Mouse (Mus musculus): Measurements from ENCODE around the gene Btnl2. TPM values are rescaled to one million over a fixed set of nuclear protein-coding genes. Genes with fewer than 3 reads are reported as not detected.

Btnl2 gene
- total and polyA plus RNA-seq, 3 experiments, result 1.1 to 4.8 (median 2.0) TPM

DNA sequence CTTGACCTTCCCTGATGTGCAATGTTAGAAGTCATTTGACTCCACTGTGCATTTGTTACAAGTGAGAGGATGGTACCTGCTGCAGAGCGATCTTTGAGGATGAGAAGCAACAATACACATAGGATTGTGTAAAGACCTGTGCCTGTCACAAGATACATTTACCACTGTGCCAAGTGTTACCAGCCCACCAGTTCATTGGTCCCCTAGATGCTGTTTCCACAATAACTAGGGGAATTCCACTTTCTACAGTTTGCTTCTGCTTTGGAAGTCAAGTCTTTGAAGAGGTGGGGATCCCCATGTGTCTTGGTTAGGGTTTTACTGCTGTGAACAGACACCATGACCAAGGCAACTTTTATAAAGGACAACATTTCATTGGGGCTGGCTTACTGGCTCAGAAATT, 23.4 kb upstream of the Btnl2 start:
- H3K27me3 ChIP-seq (replicated peaks), result no peaks in the 10 kb centered on the region
- dilution Hi-C loops (cut with MboI; ENCODE audit: extremely low pct_ligation_motif_present, extremely low pct_unique_long_range_greater_than_20kb, low sequenced_read_pairs), result no loop called here

DNA sequence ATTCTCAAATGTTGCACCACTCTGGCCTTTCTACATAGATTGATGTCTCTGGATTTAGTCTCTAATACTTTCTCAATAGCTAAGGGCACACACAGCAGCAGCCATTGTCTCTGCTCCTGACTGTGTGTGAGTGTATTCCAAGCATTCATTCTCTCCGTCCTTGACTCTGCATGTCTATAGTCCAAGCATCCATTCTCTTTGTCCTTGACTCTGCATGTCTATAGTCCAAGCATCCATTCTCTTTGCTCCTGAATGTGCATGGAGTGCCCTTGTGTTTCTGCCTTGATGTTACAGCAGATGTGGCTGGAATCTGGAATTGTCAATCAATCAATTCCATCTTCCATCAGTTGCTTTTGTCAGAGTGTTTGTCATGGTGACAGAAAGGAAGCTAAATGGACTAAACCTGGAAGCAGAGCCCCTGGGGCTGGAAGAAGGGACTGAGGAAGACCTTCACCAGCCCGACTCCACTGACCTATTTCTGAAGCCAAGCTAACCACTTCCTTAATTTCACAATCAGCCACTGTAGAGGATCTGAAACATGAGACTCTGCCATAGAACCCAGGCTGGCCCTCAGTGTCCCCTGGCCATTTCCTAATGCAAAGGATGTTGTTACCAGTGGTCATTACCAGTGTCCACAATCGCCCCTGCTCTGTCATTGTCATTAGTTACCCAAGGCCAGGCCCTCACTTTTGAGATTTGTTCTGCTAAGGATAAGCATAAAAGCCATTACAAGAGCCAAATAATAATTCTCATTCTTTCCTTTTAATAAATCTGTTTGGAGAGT, 13.8 kb upstream of the Btnl2 start:
- no peaks in the 10 kb centered on the region for H3K9me3 ChIP-seq (replicated peaks; ENCODE audit: low read length)
- H3K27ac ChIP-seq (ENCODE audit: insufficient read depth, low read depth), result no peak overlapping the region
- H3K36me3 ChIP-seq (replicated peaks in 1 of 2; ENCODE audit: control insufficient read depth in 1 of 2, insufficient read depth in 1 of 2, low read length in 1 of 2), result peaks cover 26 to 84% of the 10 kb centered on the region in 2 experiments
- no peak overlapping the region for H3K4me3 ChIP-seq (replicated peaks in 1 of 3; ENCODE audit: low read depth in 2 of 3, low read length in 2 of 3, poor library complexity in 1 of 3)
- H3K27me3 ChIP-seq (replicated peaks), result no peaks in the 10 kb centered on the region
- H3K79me2 ChIP-seq (replicated peaks; ENCODE audit: control insufficient read depth, extremely low read depth, insufficient read depth, poor library complexity, severe bottlenecking), result peaks cover 18% of the 10 kb centered on the region
- dilution Hi-C loops (cut with MboI; ENCODE audit: extremely low pct_ligation_motif_present, extremely low pct_unique_long_range_greater_than_20kb, low sequenced_read_pairs) (no loop called here), in situ Hi-C loops (cut with MboI; ENCODE audit: low pct_ligation_motif_present, low pct_unique_long_range_greater_than_20kb, low sequenced_read_pairs) (no loop called here)
- no peak for DNase-seq (ENCODE audit: extremely low read depth)
- H3K4me1 ChIP-seq (ENCODE audit: control insufficient read depth in 1 of 2, insufficient read depth in 2 of 2), result peaks cover 19 to 45% of the 10 kb centered on the region in 2 experiments
- no peak for TF ChIP-seq MYC (IDR thresholded peaks at IDR 0.05; ENCODE audit: low read depth, low read length)
- 0 out of 2 replicates have a peak, but pooled peaks have one; percentile 12 for TF ChIP-seq ELF1 (IDR thresholded peaks at IDR 0.05; ENCODE audit: low read depth, low read length)
- TF ChIP-seq RAD21 (IDR thresholded peaks at IDR 0.05; ENCODE audit: low read depth, low read length), result no peak
- TF ChIP-seq TCF12 (IDR thresholded peaks at IDR 0.05; ENCODE audit: low read depth, low read length), result no peak
- TF ChIP-seq USF1 (IDR thresholded peaks at IDR 0.05; ENCODE audit: low read depth, low read length), result no peak
- no peak for TF ChIP-seq JUND (conservative IDR thresholded peaks at IDR 0.05; ENCODE audit: low read depth, low read length)
- TF ChIP-seq EP300 (IDR thresholded peaks at IDR 0.05; ENCODE audit: low read length), result peak; percentile 68
- no peak for TF ChIP-seq RCOR1 (conservative IDR thresholded peaks at IDR 0.05; ENCODE audit: low read depth, low read length)
- peak; percentile 65 for TF ChIP-seq POLR2AphosphoS2 (IDR thresholded peaks at IDR 0.05; ENCODE audit: low read depth, low read length)
- TF ChIP-seq SMC3 (IDR thresholded peaks at IDR 0.05; ENCODE audit: low read depth, low read length), result no peak
- TF ChIP-seq POLR2A (IDR thresholded peaks at IDR 0.05; ENCODE audit: low read depth, low read length), result no peak
- TF ChIP-seq JUN (IDR thresholded peaks at IDR 0.05; ENCODE audit: insufficient read depth, low read depth, low read length), result no peak
- TF ChIP-seq ZKSCAN1 (IDR thresholded peaks at IDR 0.05; ENCODE audit: borderline replicate concordance, low read depth, low read length), result no peak
- TF ChIP-seq ZMIZ1 (IDR thresholded peaks at IDR 0.05; ENCODE audit: low read depth, low read length), result 0 out of 2 replicates have a peak, but pooled peaks have one; percentile 47
- TF ChIP-seq CHD2 (IDR thresholded peaks at IDR 0.05; ENCODE audit: low read length), result no peak
- H3K4me2 ChIP-seq (ENCODE audit: insufficient read depth, low read depth, poor library complexity, severe bottlenecking), result no peak overlapping the region
- no peak overlapping the region for H3K9ac ChIP-seq (ENCODE audit: insufficient read depth, low read depth)

More for the DNA sequence above, 23.4 kb upstream of the Btnl2 start:
- Histone ChIP-seq H3K4me2 (ENCODE audit: insufficient read depth, low read depth, poor library complexity, severe bottlenecking) (no peak overlapping the region), H3K27ac (ENCODE audit: insufficient read depth, low read depth) (peak overlapping the region; percentile 62), H3K9me3 (replicated peaks; ENCODE audit: low read length) (peaks cover 9% of the 10 kb centered on the region), H3K4me1 (ENCODE audit: control insufficient read depth in 1 of 2, insufficient read depth in 2 of 2) (peaks cover 15 to 60% of the 10 kb centered on the region in 2 experiments), H3K4me3 (replicated peaks in 1 of 3; ENCODE audit: low read depth in 2 of 3, low read length in 2 of 3, poor library complexity in 1 of 3) (no peak overlapping the region), H3K79me2 (replicated peaks; ENCODE audit: control insufficient read depth, extremely low read depth, insufficient read depth, poor library complexity, severe bottlenecking) (no peaks in the 10 kb centered on the region), H3K36me3 (replicated peaks in 1 of 2; ENCODE audit: control insufficient read depth in 1 of 2, insufficient read depth in 1 of 2, low read length in 1 of 2) (peaks cover 16 to 48% of the 10 kb centered on the region in 2 experiments), H3K9ac (ENCODE audit: insufficient read depth, low read depth) (no peak overlapping the region)
- in situ Hi-C loops (cut with MboI; ENCODE audit: low pct_ligation_motif_present, low pct_unique_long_range_greater_than_20kb, low sequenced_read_pairs), result no loop called here
- DNase-seq (ENCODE audit: extremely low read depth), result no peak
- no peak for TF ChIP-seq MXI1 (IDR thresholded peaks at IDR 0.05; ENCODE audit: low read depth, low read length)
- TF ChIP-seq MAFK (IDR thresholded peaks at IDR 0.05; ENCODE audit: insufficient replicate concordance, low read length), result no peak
- no peak for TF ChIP-seq SMC3 (IDR thresholded peaks at IDR 0.05; ENCODE audit: low read depth, low read length)
- peak; percentile 83 for TF ChIP-seq BHLHE40 (IDR thresholded peaks at IDR 0.05; ENCODE audit: low read depth, low read length)
- TF ChIP-seq CHD1 (IDR thresholded peaks at IDR 0.05; ENCODE audit: low read depth, low read length), result no peak
- TF ChIP-seq EP300 (IDR thresholded peaks at IDR 0.05; ENCODE audit: low read length), result 0 out of 2 replicates have a peak, but pooled peaks have one; percentile 38
- 0 out of 2 replicates have a peak, but pooled peaks have one; percentile 33 for TF ChIP-seq MAX (IDR thresholded peaks at IDR 0.05; ENCODE audit: low read length)
- TF ChIP-seq USF1 (IDR thresholded peaks at IDR 0.05; ENCODE audit: low read depth, low read length), result no peak
- peak; percentile 17; the same call in 1 of the 2 replicates for TF ChIP-seq TCF12 (IDR thresholded peaks at IDR 0.05; ENCODE audit: low read depth, low read length)
